Mouse (Mus musculus) adrenal gland, adult 2 months (tissue): ENCODE results near the gene Mphosph10. TPM values are rescaled to one million over a fixed set of nuclear protein-coding genes. Genes with fewer than 3 reads are reported as not detected.

ENCODE experiments used
- DNase-seq: peaks from one replicate; pipeline ENCODE4 v3.0.0; 2021
- polyA plus RNA-seq: library from polyadenylated mRNA; depleted of rRNA; stranded (reverse); fragments of >200 nt; gene quantifications from 2 replicates; pipeline ENCODE4 v1.2.3, GENCODE M21; 2012; rRNA removed
- total RNA-seq, 2 experiments: library from RNA; stranded (reverse); gene quantifications; 2 replicates each; pipeline ENCODE4 v1.2.3; 2021

Gene Mphosph10
- total and polyA plus RNA-seq, 3 experiments: 0.10 to 34.2 (median 23.8) TPM

GRCm38 (mm10) chr7:64351087-64351486 is 41.0 kb downstream of the Mphosph10 start:
- no peak for DNase-seq

DNA sequence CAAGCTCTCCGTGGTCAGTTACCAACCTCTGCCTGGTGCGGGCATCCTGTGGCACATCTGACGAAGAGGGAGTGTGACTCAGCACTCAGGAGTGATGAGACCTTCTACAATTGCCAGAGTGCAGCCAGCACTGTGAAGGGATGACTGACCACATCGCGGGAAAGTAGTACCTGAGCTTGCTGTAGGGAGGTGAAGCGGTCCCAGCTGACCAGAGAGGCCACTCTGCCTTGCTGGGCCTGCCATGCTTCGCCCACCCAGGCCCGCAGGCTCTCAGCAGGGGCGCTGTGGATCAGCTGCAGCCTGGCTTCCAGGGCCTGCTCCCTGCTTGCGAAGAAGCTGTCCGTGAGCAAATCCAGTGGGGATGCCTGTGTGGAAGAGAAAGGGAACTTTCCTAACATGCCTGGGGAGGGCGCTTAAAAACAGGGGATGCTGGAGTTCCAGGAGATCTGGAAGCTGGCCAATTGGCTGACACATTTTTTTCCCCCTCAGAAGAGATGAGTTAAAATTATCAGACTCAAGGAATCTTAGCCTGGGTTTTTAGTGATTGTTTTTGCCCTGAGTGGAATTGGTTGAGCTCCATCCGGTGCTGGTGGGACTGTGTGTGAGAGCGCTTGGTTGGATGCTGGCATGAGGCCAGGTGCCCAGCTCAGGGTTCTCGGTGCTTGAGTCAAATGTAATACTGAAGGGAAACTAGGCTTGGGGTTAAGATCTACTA is 42.8 kb downstream of the Mphosph10 start:
- DNase-seq: no peak

DNA sequence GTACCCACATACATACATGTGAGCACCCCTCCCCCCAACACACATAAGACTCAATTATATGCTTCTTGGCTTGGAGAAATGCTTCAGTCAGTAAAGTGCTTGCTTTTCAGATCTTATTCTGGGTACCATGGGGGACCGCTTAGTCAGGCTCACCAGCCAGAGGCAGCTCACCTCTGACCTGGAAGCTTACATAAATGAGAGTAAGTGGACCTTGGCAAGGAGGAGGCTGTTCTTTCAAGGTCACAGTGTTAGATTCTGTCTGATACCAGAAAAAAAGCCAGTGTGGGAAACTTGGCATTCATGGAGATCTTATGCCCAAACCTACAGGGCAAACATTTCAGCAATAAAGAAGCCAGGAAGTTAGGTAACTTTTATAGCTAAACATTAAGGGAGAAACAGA is 44.3 kb downstream of the Mphosph10 start:
- no peak for DNase-seq

DNA sequence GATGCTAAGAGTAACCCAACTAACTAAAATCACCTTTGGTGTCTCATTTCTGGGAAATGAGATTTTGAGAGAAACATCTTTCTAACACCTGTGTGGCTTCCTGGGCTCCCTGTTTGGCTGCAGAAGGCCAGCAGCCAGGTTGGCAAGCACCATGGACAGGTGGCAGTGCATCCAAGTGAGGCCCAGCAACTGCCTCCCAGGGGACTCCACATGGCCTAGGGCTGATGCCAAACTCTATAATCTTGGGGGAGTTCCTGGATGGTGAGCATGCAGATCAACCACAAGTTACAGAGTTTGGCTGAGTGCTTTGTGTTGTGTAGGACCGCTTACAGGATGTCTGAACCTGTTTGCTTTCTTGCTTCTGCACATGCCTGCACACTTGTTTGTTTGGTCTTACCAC is 59.4 kb downstream of the Mphosph10 start:
- no peak for DNase-seq

DNA sequence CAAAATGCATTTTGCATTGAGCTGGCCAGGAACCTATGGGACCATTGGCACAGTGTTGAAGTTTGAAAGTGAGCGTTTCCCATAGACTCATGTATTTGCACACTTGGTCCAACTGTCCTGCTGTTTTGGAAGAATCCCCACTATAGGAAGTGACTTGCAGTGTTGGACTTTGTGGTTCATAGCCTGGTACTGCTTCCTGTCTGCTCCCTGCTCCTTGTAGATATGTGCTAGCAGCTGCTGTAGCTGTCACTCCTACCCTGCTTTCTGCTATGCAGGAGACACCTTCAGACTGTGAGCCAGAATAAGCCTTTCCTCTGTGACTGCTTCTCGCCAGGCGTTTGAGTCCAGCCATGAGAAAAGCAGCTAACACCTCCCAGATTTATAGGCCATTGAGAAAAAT is 60.8 kb downstream of the Mphosph10 start:
- DNase-seq: no peak

DNA sequence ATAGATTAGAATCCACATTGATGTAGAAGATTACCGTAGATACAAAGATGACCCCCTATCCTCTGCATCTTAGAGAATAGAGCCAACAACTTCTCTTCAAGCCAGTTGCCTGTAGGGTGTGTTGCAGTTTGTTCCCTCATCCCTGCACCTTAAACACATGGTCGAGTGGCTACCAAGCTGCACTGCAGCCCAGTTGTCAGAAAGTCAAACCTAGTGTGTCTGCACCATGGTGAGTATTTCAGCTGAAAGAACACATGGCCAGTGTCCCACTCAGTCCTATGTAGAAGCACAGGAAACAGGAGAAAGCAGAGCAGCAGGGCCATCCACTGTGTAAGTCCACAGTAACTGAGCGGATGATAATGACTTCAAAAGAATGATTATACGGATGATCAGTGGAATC is 64.6 kb downstream of the Mphosph10 start:
- DNase-seq: no peak

DNA sequence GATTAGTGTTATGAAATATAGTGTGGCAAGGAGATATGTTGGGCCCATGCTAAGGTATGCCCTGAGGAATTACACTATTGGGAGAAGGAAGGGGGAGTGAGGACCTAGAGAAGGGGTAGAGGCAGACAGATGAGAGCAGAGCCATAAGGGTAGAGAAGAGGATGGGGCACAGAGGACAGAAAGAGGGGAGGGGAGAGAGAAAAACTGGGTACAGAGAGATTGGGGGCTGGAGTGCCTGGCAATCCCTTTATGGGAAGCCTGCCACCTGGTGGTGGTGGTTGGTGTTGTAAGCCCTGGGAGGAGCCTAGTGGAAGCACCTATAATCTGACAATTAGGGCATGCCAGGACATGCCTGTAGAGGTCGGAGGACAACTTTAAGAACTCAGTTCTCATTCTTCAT is 65.2 kb downstream of the Mphosph10 start:
- DNase-seq: peak; percentile 85

Other genes with a start within 250 kb of the Mphosph10 start
- not detected for gene Trpm1, start 238.4 kb downstream of the Mphosph10 start, total RNA-seq
- gene Trpm1, start 238.4 kb downstream of the Mphosph10 start, polyA plus RNA-seq: not detected in 2 replicates
- gene Mtmr10, start 104.6 kb downstream of the Mphosph10 start, total RNA-seq: 10 to 100 TPM; 27.3 to 29.0 TPM
- 4.2 and 5.2 TPM in 2 replicates for gene Mtmr10, start 104.6 kb downstream of the Mphosph10 start, polyA plus RNA-seq
- gene Fan1, start 18.2 kb downstream of the Mphosph10 start, total RNA-seq: 1 to 10 TPM; 4.7 to 8.9 TPM
- gene Fan1, start 18.2 kb downstream of the Mphosph10 start, polyA plus RNA-seq: 2.0 and 2.6 TPM in 2 replicates
- gene Mcee, start 339 bp upstream of the Mphosph10 start, total RNA-seq: 10 to 100 TPM; 77.1 to 93.6 TPM
- 9.4 and 12.9 TPM in 2 replicates for gene Mcee, start 339 bp upstream of the Mphosph10 start, polyA plus RNA-seq
- gene Apba2, start 109.4 kb upstream of the Mphosph10 start, total RNA-seq: under 1 TPM in 1 of 2 experiments, not detected in 1; 0.31 TPM
- gene Apba2, start 109.4 kb upstream of the Mphosph10 start, polyA plus RNA-seq: 0.48 and 1.4 TPM in 2 replicates